Mouse (Mus musculus) cerebellum, postnatal 10 days (tissue): ENCODE measurements around the gene Ash1l.
A peak's percentile ranks its signal among the peaks of the same experiment; 100 is the strongest.

Experiments used
- DNase-seq, 2 experiments: peaks; one replicate each; pipeline ENCODE4 v3.0.0; 2021; ENCODE audit warnings: mixed read lengths in 2 of 2

Gene Ash1l

GRCm38 (mm10) chr3:88950576-88951326, at the start of gene Ash1l, which contains the start of gene Dap3:
Gene Ash1l (plus strand): TSS chr3:88950622.
Gene Dap3 (minus strand): TSS chr3:88951181.
- DNase-seq: peak in 1 of 2 experiments; percentile 91

DNA sequence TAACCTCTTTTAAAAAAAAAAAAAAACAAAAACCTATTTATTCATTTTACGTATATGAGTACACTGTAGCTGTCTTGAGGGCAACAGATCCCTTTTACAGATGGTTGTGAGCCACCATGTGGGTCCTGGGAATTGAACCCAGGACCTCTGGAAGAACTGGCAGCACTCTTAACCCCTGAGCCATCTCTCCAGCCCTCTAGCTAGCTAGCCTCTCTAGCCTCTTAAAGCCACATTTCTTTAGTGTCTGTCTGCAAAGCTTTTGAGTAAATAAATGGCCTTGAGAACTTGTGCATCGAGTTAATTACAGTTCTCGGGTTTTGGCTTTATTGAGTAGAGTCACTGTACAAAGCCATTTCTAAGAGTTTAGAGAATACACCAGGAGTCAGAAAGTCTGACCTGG, 45.6 kb upstream of the Ash1l start:
- DNase-seq: no peak

DNA sequence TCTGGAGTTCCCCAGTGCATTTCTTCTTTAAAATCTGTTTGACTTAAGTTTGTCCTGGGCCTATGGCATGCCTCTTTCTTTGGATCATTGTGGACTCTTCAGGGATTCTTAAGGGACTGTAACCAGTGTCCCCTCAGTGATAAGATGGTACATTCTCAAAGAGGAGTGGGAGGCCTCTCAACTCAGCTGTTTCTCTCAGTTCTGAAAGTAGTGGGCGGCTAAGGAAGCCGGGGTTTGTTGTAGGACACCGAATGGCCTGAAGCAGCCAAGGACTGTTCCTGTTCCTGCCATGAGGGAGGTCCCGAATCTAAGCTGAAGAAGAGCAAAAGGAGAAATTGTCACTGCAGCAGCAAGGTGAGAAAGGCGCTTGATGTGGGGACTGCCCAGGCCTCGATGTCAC, 45.2 kb upstream of the Ash1l start:
- DNase-seq: no peak

GRCm38 (mm10) chr3:88905741-88906140, 44.7 kb upstream of the Ash1l start:
- no peak for DNase-seq

DNA sequence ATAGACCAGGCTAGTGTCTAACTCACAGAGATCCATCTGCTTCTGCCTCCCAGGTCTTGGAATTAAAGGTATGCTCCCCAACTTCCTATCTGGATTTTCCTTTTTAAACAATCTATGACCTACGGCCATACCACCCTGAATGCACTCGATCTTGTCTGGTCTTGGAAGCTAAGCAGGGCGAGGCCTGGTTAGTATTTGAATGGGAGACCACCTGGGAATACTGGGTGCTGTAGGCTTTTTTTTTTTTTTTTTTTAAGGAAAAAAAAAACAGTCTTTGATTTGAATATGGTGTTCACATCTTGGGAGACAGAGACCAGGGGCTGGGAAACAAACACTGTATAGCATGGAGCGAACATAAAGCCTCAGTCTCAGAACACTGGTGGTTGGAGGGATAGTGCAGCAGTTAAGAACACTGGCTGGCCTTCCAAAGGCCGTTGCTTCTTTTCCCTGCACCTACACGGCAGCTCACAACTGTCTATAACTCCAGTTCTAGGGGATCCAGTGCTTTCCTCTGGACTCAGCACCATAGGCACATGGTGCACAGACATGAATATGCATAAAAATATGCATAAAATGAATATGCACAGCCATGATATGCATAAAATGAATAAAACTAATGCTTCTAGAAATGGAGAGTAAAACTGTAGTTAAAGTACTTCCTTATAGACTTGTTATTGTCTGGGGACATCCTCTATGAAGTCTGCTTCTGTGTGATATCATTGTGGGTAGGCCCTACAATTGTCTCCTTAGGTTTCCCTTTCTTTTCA, 43.8 kb upstream of the Ash1l start:
- DNase-seq: no peak

GRCm38 (mm10) chr3:88912585-88912984, 37.8 kb upstream of the Ash1l start:
- DNase-seq: no peak

DNA sequence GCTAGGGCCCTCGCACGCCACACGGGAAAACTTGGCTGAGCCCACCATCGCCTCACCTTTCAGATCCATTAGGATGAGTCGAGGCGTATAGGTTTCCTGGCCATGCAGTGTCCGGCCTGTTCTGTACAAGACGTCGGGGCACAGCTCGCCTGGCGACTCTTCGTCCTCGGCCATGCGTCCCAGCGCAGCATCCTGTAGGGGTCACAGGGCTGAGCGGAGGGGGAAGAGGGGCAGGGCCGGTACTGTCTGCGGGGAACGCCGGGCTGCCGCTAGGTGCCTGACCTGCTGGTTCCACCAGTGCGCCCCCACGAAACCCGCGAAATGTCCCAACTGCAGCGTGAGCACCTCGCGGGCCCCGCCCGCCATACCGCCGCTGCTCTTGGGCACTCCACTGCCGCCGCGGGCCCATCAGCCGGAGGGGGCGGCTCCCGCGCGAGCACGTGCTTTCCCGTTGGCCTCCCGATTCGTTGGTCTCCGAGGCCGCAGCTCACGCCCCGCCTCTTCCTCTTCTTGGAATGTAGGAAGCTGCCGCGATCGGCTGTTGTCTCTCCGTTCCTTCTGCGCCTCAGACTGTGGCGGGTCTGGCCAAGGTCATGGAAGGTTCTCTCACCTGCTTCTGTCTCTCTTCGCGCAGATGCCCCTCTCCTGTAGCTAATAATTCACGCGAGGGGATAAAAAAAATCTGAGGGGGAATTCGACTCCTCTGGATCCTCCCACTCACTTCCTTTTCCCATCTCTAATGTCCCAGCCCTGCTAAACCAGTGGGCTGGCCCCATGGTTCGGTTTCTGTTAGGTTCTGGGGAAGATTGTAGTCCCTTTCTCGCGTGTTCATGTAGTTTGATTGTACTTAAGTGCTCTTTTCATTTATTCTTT, 36.7 kb upstream of the Ash1l start, which contains the start of gene Msto1:
Gene Msto1, minus strand, starts transcription at position 489 of the 873 bp plus-strand sequence.
- peak; percentile 95 for DNase-seq

DNA sequence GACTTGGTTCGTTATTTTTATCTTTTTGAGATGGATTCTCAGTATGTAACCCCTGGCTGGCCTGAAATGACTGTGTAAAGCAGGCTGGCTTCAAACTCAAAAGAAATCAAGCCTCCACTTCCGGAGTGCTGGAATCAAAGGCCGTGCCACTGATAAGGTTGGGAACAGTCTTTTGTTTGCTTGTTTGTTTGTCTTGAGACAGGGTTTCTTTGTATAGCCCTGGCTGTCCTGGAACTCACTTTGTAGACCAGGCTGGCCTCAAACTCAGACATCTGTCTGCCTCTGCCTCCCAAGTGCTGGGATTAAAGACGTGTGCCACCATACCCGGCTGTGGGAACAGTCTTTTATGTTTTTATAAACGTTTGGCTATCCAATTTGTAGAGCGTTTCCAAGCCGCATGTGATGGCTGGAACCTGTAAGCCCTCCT, 36.0 kb upstream of the Ash1l start:
- DNase-seq: no peak

- DNase-seq: peak in 1 of 2 experiments; percentile 29
These were observed 31.4 kb upstream of the Ash1l start for GRCm38 (mm10) chr3:88918981-88919380.

- DNase-seq: no peak
These were observed 29.0 kb upstream of the Ash1l start for GRCm38 (mm10) chr3:88921411-88921810.

DNA sequence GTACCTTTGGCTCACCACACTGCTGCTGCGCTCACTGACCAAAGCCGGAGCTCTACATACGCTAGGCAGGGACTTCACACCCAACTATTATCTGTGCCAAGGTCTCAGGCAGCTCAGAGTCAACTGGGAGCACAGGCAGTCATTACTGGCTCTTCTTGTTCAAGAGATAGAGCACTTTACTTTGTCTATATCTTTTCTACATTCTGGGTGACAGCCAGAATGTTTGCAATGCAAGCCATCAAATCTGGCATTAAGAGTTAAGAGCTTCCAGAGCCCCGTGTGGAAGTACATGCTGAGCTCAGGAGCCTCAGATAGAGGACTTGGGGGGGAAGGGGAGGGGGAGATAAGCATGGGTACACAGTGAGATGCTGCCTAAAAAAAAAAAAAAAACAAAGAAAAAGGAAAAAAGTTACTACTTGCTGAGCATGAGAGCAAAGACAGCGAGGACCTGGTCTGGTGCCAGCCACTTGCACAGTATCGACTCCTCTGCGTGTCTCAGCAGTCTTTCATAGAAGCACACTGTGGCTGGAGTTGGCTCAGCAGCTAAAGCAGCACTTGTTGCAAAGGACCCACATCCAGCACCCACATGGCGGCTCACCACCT, 26.3 kb upstream of the Ash1l start:
- DNase-seq: peak; percentile 20 to 30

DNA sequence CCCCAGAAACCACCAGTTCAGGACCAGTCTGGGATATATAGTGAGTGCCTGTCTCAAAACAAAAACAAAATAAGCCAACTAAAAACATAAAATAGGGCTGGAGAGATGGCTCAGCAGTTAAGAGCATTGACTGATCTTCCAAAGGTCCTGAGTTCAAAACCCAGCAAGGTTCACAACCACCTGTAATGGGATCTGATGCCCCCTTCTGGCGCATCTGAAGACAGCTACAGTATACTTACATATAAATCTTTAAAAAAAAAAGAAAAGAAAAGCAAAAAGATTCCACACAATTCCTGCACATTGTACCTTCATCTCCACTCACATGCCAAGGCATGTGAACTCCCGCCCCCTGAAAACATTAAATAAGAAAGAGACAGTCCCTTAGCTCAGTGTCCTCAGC, 24.8 kb upstream of the Ash1l start:
- no peak for DNase-seq

GRCm38 (mm10) chr3:88929501-88929900, 20.9 kb upstream of the Ash1l start:
- no peak for DNase-seq

GRCm38 (mm10) chr3:88939071-88939470, 11.4 kb upstream of the Ash1l start:
- peak in 1 of 2 experiments; percentile 22 for DNase-seq

GRCm38 (mm10) chr3:88939749-88940148, 10.7 kb upstream of the Ash1l start:
- DNase-seq: peak; percentile 14 to 72

GRCm38 (mm10) chr3:88942316-88942880, 8.0 kb upstream of the Ash1l start:
- DNase-seq: no peak

DNA sequence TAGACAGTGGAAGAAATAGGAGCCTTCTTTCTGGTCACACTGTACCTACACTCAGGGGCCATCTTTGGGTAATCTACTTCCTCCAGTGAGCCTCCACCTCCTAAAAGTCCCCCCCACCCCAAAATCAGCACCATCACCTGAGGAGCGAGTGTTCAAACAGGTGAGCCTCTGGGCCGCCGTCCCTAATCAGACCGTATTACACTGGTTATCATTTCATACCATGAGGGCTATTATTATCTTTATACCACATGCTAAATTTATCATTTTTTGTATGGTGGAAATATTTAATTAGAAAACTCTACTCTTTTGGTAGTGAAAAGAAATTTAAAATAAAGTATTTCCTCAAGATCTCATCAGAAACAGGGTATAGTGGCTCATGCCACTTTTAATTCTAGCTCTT, 6.3 kb upstream of the Ash1l start:
- DNase-seq: no peak

DNA sequence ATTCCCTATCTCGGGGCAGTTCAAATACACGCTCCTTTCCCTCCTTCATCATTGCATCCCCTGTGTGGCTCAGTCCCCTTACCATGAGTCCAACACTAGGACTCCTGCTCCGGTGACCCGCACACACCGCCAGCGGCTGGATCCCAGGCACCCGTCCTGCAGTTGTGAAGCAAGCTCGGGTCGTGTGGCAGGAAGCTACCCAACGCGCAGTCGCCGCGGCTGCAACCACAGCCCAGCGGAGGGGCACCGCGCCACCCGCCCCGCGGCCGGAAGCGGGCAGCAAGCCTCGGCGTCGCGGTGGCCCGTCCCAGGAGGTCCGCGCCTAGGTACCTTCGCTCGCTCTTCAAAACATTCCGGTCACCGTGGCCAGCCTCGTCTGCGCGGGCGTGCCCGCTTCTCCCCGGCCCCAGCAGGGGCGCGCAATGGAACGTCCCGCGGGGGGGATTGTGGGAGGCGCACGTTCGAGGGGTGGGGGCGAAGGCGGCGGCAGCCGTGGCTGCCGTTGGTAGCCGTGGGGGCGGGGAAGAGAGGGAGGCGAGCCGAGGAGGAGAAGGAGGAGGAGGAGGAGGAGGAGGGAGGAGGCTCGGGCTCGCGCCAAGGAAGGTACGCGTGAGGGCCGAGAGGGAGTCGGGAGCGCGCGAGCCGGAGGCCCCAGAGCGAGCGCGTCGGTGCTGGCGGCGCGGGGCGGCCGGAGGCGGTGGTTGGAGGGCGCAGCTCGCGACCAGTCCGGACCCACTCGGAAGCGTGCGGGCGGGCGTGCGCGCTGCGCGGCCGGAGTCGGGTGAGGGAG, 441 bp upstream of the Ash1l start:
- peak; percentile 96 to 98 for DNase-seq

GRCm38 (mm10) chr3:88951327-88951800, 942 bp downstream of the Ash1l start:
- DNase-seq: no peak

GRCm38 (mm10) chr3:88953246-88953645, 2.8 kb downstream of the Ash1l start:
- DNase-seq: no peak

- no peak for DNase-seq
These were observed 3.3 kb downstream of the Ash1l start for GRCm38 (mm10) chr3:88953736-88954135.
